Mouse (Mus musculus): ENCODE results near the gene Elmo1. TPM values are rescaled to one million over a fixed set of nuclear protein-coding genes. Genes with fewer than 3 reads are reported as not detected.

The Elmo1 gene
- polyA plus RNA-seq, 1 experiment from 2014 or later, result 49.5 TPM

GRCm38 (mm10) chr13:20283891-20284290, 193.5 kb downstream of the Elmo1 start:
- H3K4me3 ChIP-seq (ENCODE audit: low read depth, low read length), result no peak overlapping the region
- no peak overlapping the region for H3K4me2 ChIP-seq (ENCODE audit: low read depth, low read length)
- H3K9ac ChIP-seq (replicated peaks; ENCODE audit: low read depth, low read length), result no peak overlapping the region
- H3K36me3 ChIP-seq (ENCODE audit: control insufficient read depth, insufficient read depth, low read length), result no peaks in the 10 kb centered on the region
- ATAC-seq (ENCODE audit: low read depth), result no peak
- H3K27me3 ChIP-seq (ENCODE audit: control insufficient read depth, insufficient read depth, low read length), result no peaks in the 10 kb centered on the region
- H3K4me1 ChIP-seq (ENCODE audit: control insufficient read depth, insufficient read depth, low read length), result no peaks in the 10 kb centered on the region
- H3K27ac ChIP-seq (ENCODE audit: low read depth, low read length), result no peak overlapping the region
- no peaks in the 10 kb centered on the region for H3K9me3 ChIP-seq (ENCODE audit: control insufficient read depth, low read length)
- WGBS, result 95% methylated on average over 7 of the region's 7 CpGs

DNA sequence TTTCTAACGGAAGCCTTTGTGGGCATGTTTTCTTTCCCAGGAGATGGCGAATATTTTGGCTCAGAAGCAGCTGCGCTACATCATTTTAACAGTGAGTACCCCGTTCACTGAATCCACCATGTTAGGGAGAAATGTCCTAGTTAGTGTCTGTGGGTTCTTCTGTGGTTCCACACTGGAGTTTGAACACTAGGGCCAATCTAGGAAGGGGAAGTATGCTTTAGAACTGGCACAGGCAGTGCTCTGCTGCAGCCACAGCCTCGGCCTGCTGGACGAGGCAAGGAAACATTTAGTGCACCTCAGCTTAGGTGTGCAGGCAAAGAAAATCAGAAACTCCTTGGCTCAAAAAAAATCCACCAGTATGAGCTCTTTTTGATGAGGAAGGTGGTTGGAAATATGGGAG, 196.3 kb downstream of the Elmo1 start:
- Histone ChIP-seq H3K4me2 (ENCODE audit: low read depth, low read length) (no peak overlapping the region), H3K9ac (replicated peaks; ENCODE audit: low read depth, low read length) (no peak overlapping the region), H3K4me3 (ENCODE audit: low read depth, low read length) (no peak overlapping the region), H3K4me1 (ENCODE audit: control insufficient read depth, insufficient read depth, low read length) (no peaks in the 10 kb centered on the region), H3K27me3 (ENCODE audit: control insufficient read depth, insufficient read depth, low read length) (no peaks in the 10 kb centered on the region), H3K9me3 (ENCODE audit: control insufficient read depth, low read length) (no peaks in the 10 kb centered on the region), H3K36me3 (ENCODE audit: control insufficient read depth, insufficient read depth, low read length) (no peaks in the 10 kb centered on the region), H3K27ac (ENCODE audit: low read depth, low read length) (no peak overlapping the region)
- no peak for ATAC-seq (ENCODE audit: low read depth)
- WGBS, result 88% methylated on average over 6 of the region's 6 CpGs

DNA sequence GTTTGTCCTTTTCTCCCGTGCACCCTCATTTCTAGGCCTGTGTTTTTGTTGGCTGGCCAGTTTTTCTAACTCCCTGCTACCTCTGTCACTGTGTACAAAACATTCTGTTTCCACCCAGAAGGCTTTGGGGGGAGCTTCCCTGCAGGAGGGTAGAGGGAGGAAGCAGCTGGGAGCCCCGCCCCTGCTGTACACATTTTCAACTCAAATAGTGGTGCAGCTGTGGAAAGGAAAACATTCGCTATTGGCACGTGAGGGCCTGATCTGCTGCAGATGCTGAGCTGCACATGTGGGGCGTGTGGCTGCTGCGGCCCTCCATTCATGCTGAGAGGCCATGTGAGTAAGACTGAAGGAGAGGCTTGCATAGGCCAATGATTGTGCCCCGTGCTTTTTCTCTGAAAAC, 198.0 kb downstream of the Elmo1 start:
- H3K9me3 ChIP-seq (ENCODE audit: control insufficient read depth, low read length), result no peaks in the 10 kb centered on the region
- H3K27ac ChIP-seq (ENCODE audit: low read depth, low read length), result no peak overlapping the region
- no peaks in the 10 kb centered on the region for H3K4me1 ChIP-seq (ENCODE audit: control insufficient read depth, insufficient read depth, low read length)
- WGBS, result 65% methylated on average over 7 of the region's 7 CpGs
- H3K4me2 ChIP-seq (ENCODE audit: low read depth, low read length), result no peak overlapping the region
- no peak overlapping the region for H3K9ac ChIP-seq (replicated peaks; ENCODE audit: low read depth, low read length)
- ATAC-seq (ENCODE audit: low read depth), result peak; percentile 39; the same call in 1 of the 2 replicates
- no peaks in the 10 kb centered on the region for H3K36me3 ChIP-seq (ENCODE audit: control insufficient read depth, insufficient read depth, low read length)
- H3K4me3 ChIP-seq (ENCODE audit: low read depth, low read length), result no peak overlapping the region
- H3K27me3 ChIP-seq (ENCODE audit: control insufficient read depth, insufficient read depth, low read length), result no peaks in the 10 kb centered on the region

GRCm38 (mm10) chr13:20290412-20290811, 200.0 kb downstream of the Elmo1 start:
- Histone ChIP-seq H3K4me3 (ENCODE audit: low read depth, low read length) (no peak overlapping the region), H3K4me1 (ENCODE audit: control insufficient read depth, insufficient read depth, low read length) (no peaks in the 10 kb centered on the region), H3K4me2 (ENCODE audit: low read depth, low read length) (no peak overlapping the region), H3K27me3 (ENCODE audit: control insufficient read depth, insufficient read depth, low read length) (no peaks in the 10 kb centered on the region), H3K27ac (ENCODE audit: low read depth, low read length) (no peak overlapping the region), H3K36me3 (ENCODE audit: control insufficient read depth, insufficient read depth, low read length) (no peaks in the 10 kb centered on the region), H3K9me3 (ENCODE audit: control insufficient read depth, low read length) (no peaks in the 10 kb centered on the region), H3K9ac (replicated peaks; ENCODE audit: low read depth, low read length) (no peak overlapping the region)
- WGBS, result 84% methylated on average over 10 of the region's 10 CpGs
- ATAC-seq (ENCODE audit: low read depth), result no peak

- Histone ChIP-seq H3K27ac (ENCODE audit: low read depth, low read length) (no peak overlapping the region), H3K4me3 (ENCODE audit: low read depth, low read length) (no peak overlapping the region), H3K27me3 (ENCODE audit: control insufficient read depth, insufficient read depth, low read length) (no peaks in the 10 kb centered on the region), H3K4me2 (ENCODE audit: low read depth, low read length) (no peak overlapping the region), H3K36me3 (ENCODE audit: control insufficient read depth, insufficient read depth, low read length) (no peaks in the 10 kb centered on the region), H3K9me3 (ENCODE audit: control insufficient read depth, low read length) (no peaks in the 10 kb centered on the region), H3K9ac (replicated peaks; ENCODE audit: low read depth, low read length) (no peak overlapping the region), H3K4me1 (ENCODE audit: control insufficient read depth, insufficient read depth, low read length) (no peaks in the 10 kb centered on the region)
- ATAC-seq (ENCODE audit: low read depth), result peak; percentile 52; the same call in 1 of the 2 replicates
- 5% methylated on average over 5 of the region's 5 CpGs for WGBS
Observed at GRCm38 (mm10) chr13:20292348-20292747, 202.0 kb downstream of the Elmo1 start.

GRCm38 (mm10) chr13:20295278-20295970, 205.0 kb downstream of the Elmo1 start:
- H3K4me2 ChIP-seq (ENCODE audit: low read depth, low read length), result no peak overlapping the region
- no peaks in the 10 kb centered on the region for H3K4me1 ChIP-seq (ENCODE audit: control insufficient read depth, insufficient read depth, low read length)
- no peaks in the 10 kb centered on the region for H3K9me3 ChIP-seq (ENCODE audit: control insufficient read depth, low read length)
- no peak overlapping the region for H3K9ac ChIP-seq (replicated peaks; ENCODE audit: low read depth, low read length)
- no peaks in the 10 kb centered on the region for H3K36me3 ChIP-seq (ENCODE audit: control insufficient read depth, insufficient read depth, low read length)
- no peak for ATAC-seq (ENCODE audit: low read depth)
- H3K27me3 ChIP-seq (ENCODE audit: control insufficient read depth, insufficient read depth, low read length), result no peaks in the 10 kb centered on the region
- H3K27ac ChIP-seq (ENCODE audit: low read depth, low read length), result no peak overlapping the region
- H3K4me3 ChIP-seq (ENCODE audit: low read depth, low read length), result no peak overlapping the region
- 89% methylated on average over 16 of the region's 16 CpGs for WGBS

- no peaks in the 10 kb centered on the region for H3K27me3 ChIP-seq (ENCODE audit: control insufficient read depth, insufficient read depth, low read length)
- WGBS, result 21% methylated on average over 3 of the region's 3 CpGs
- H3K36me3 ChIP-seq (ENCODE audit: control insufficient read depth, insufficient read depth, low read length), result no peaks in the 10 kb centered on the region
- no peaks in the 10 kb centered on the region for H3K4me1 ChIP-seq (ENCODE audit: control insufficient read depth, insufficient read depth, low read length)
- H3K9ac ChIP-seq (replicated peaks; ENCODE audit: low read depth, low read length), result no peak overlapping the region
- ATAC-seq (ENCODE audit: low read depth), result peak; percentile 54; the same call in 1 of the 2 replicates
- H3K27ac ChIP-seq (ENCODE audit: low read depth, low read length), result no peak overlapping the region
- no peak overlapping the region for H3K4me2 ChIP-seq (ENCODE audit: low read depth, low read length)
- H3K4me3 ChIP-seq (ENCODE audit: low read depth, low read length), result no peak overlapping the region
- H3K9me3 ChIP-seq (ENCODE audit: control insufficient read depth, low read length), result no peaks in the 10 kb centered on the region
Observed at GRCm38 (mm10) chr13:20297841-20298240, 207.4 kb downstream of the Elmo1 start.

DNA sequence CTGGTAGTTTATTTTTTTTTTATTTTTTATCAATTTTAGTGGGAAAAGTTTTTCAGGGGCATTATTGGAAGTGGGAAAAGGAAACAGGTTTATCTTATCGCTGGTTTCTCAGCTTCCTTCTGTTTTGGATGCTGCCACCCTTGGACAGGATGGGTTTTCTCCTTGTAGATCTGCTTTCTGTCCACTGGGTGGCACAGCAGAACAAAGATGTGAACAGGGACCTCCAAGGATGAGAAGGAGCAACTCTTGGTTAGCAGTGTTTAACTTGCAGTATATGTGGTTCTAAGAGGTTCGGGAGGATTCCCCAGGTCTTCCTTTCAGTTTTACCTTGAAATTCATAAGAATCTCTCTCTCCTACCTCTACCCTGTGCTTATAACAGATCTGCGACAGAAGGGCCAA, 209.0 kb downstream of the Elmo1 start:
- WGBS, result 75% methylated on average over 3 of the region's 3 CpGs
- Histone ChIP-seq H3K9me3 (ENCODE audit: control insufficient read depth, low read length) (no peaks in the 10 kb centered on the region), H3K9ac (replicated peaks; ENCODE audit: low read depth, low read length) (no peak overlapping the region), H3K27me3 (ENCODE audit: control insufficient read depth, insufficient read depth, low read length) (no peaks in the 10 kb centered on the region), H3K4me2 (ENCODE audit: low read depth, low read length) (no peak overlapping the region), H3K4me3 (ENCODE audit: low read depth, low read length) (no peak overlapping the region), H3K27ac (ENCODE audit: low read depth, low read length) (no peak overlapping the region), H3K4me1 (ENCODE audit: control insufficient read depth, insufficient read depth, low read length) (no peaks in the 10 kb centered on the region), H3K36me3 (ENCODE audit: control insufficient read depth, insufficient read depth, low read length) (no peaks in the 10 kb centered on the region)
- ATAC-seq (ENCODE audit: low read depth), result peak; percentile 73; the same call in 1 of the 2 replicates

DNA sequence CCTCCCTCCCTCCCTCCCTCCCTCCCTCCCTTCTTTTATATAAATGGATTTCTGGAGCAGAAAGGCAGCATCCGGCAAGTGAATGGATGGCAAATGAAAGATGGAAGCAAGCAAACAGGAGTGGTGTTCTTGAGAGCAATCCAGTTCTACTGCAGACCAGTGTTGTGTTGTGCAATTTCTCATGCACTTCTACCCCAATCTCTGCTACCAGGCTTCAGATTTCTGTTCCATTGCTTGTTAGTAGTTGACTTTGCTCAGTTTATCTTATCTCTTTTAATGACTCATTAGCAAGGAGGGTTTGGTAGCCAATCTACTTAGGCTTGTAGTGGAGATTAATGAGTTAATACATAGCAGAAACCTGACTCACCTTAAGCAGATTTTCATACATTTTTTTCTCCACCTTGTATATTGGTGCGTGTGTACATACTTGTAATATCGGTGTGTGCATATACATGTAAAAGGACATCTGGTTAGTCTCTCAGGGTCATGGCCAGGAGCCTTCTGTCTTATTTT, 209.7 kb downstream of the Elmo1 start:
- H3K27me3 ChIP-seq (ENCODE audit: control insufficient read depth, insufficient read depth, low read length), result no peaks in the 10 kb centered on the region
- no peak for ATAC-seq (ENCODE audit: low read depth)
- 84% methylated on average over 3 of the region's 3 CpGs for WGBS
- H3K4me3 ChIP-seq (ENCODE audit: low read depth, low read length), result no peak overlapping the region
- H3K4me2 ChIP-seq (ENCODE audit: low read depth, low read length), result no peak overlapping the region
- H3K27ac ChIP-seq (ENCODE audit: low read depth, low read length), result no peak overlapping the region
- no peaks in the 10 kb centered on the region for H3K4me1 ChIP-seq (ENCODE audit: control insufficient read depth, insufficient read depth, low read length)
- H3K36me3 ChIP-seq (ENCODE audit: control insufficient read depth, insufficient read depth, low read length), result no peaks in the 10 kb centered on the region
- H3K9ac ChIP-seq (replicated peaks; ENCODE audit: low read depth, low read length), result no peak overlapping the region
- no peaks in the 10 kb centered on the region for H3K9me3 ChIP-seq (ENCODE audit: control insufficient read depth, low read length)
